Mouse (Mus musculus): ENCODE results near the gene Nde1.
"Not testable (repeated sequence)": the region's sequence is repeated elsewhere in the genome, so short reads cannot be mapped to it uniquely, and the experiment has no call there.

Gene Nde1

DNA sequence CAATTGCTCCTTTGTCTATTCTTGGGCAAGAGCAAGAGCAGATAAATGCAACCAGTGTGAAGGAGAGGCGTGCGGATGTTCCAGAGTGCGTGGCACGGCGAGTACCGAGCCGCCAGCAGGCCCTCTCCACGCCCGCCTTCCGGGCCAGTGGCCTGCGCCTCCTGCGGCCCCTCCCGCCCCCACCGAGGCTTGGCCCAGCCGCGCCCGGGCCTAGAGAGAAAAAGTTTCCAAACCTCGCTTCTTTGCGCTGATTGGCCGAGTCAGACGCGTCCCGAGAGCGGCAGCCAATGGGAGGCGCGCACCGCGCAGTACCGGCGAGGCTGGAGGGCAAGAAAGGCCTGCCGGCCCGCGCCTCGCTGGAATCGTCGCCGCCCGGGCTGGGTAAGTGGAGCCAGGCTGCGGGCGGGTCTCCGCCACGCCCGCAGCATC is at the start of gene Nde1, which contains the start of gene Marf1:
Gene Nde1 (plus strand): TSS at position 288 of the 429 bp plus-strand sequence.
Gene Marf1 (minus strand): TSS at position 364 of the 429 bp plus-strand sequence.
- DNase-seq (ENCODE audit: low read depth), result peak; percentile 82

- DNase-seq (ENCODE audit: low read depth), result no peak
Observed at GRCm38 (mm10) chr16:14117299-14117698, 45.8 kb upstream of the Nde1 start.

DNA sequence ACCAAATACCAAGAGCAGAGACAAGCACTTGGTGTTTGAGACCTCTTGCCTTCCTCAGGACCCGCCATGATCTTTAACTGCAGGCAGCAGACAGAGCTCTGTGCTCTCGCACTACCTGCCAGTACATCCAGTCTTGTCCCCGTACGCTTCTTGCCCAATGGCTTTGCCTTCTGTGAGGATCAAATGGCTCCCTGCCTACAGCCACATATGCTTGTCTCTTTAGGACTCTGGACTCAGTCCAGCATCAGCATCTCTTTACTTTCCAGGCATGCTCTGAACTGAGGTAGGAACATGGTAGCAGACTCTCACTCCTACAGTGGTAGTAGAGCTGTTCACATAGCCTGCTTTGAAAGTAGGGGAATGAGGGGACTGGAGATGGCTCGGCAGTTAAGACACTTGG is 42.1 kb upstream of the Nde1 start:
- no peak for DNase-seq (ENCODE audit: low read depth)

DNA sequence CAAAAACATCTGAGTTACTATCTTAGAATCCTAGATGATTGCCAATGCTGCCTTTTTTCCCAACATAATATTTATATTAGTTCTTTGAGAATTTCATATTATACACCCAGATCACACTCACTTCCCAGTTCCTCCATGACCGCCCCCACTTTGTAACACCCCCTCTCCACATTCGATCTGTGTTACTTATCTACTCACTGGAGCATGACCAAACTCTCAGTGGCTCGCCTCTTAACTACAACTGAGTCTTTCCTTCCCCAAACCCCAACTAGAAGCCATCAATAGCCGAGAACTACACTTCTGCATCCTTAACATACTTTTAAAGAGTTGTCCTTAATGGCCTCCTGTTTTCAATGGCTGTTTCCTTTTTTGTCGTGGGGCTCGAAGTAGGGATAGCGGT is 41.5 kb upstream of the Nde1 start:
- DNase-seq (ENCODE audit: low read depth), result no peak

GRCm38 (mm10) chr16:14122586-14122985 is 40.5 kb upstream of the Nde1 start:
- DNase-seq (ENCODE audit: low read depth), result no peak

DNA sequence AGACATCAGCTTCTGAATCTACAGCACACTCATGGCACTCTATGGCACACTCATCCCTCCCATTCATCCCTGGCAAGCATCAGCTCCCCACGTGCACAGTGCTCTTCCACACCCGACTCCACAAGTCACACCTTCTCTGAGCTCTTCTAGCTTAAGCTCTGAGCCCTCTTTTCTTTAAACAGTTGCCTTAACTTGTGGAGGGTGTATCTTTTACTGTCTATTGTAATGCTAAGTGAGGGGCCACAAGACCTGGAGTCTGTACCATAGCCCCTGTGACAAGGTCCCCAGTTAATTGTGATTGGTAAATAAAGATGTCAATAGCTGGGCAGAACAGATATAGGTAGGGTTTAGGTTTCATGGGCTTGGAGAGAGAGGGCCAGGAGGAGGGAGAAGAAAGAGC is 39.2 kb upstream of the Nde1 start:
- no peak for DNase-seq (ENCODE audit: low read depth)

GRCm38 (mm10) chr16:14124709-14125108 is 38.4 kb upstream of the Nde1 start:
- no peak for DNase-seq (ENCODE audit: low read depth)

- no peak for DNase-seq (ENCODE audit: low read depth)
Observed at GRCm38 (mm10) chr16:14125253-14125652, 37.8 kb upstream of the Nde1 start.

DNA sequence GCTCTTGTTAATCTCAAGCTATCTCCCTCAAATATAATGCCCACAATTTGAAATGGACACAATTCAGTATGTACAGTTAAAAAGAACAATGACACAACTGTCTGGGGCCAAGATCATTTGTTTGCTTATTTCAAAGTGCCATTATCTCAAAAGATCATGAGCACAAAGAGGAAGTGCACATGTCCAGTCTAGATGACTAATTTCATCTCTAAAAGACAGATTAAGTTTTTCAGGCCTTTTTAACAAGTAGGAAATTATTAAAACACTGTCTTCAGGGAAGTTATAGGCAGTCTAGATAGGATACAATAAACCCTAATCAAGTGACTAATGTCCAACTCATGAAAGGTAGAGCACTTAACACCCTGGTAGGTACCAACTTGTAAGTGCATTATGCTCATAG is 34.1 kb upstream of the Nde1 start:
- DNase-seq (ENCODE audit: low read depth), result no peak

DNA sequence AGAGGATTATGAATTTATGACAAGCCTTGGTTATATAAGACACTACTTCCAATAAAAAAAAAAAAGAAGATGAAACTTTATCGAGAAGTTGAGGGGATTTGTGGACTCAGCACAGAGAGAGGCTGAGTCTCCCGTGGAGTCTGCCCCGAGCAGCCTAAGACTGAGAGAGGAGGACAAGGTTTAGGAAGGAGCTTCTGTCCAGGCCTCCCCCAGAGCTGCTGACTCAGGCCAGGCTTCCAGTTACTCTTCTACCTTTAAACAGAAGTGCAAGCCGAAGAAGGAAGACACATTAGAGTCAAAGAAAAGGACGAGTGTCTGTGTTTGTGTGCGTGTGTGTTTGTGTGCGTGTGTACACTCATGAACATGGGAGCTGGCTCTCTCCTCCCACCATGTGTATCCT is 32.3 kb upstream of the Nde1 start:
- no peak for DNase-seq (ENCODE audit: low read depth)

DNA sequence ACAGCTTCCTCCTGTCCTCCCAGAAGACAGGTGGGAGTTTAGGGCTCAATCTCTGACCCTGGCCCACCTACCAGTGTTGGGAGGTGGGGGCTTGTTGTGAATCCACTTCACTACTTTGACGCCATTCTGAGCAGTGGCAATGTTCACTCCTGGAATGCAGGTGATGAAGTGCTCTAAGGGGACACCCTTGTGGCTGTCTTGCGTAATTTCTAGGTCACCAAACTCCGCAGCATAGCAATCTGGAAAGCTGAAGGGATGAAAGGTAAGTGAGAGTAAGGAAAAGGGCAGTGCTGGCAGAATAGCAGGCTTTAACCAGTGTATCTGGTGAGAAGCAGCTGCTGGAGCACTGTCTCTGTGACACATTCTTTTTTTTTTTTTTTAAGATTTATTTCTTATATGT is 31.7 kb upstream of the Nde1 start:
- DNase-seq (ENCODE audit: low read depth), result no peak

- DNase-seq (ENCODE audit: low read depth), result no peak
Observed at GRCm38 (mm10) chr16:14131838-14132237, 31.2 kb upstream of the Nde1 start.

DNA sequence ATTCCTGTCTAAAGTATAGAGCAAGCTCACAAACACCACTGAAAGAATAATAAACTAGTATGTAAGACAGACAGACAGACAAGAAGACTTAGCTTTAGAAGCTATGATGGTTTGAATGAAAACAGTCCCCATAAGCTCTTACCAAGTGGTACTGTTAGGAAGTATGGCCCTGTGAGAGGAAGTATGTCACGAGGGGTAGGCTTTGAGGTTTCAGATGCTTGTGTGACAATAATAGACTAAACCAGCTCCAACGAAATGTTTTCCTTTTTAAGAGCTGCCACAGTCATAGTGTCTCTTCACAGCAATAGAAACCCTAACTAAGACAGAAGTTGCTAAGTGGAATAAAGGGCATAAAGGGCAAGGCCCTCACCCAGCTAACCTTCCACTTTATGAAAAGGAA is 28.1 kb upstream of the Nde1 start:
- no peak for DNase-seq (ENCODE audit: low read depth)

GRCm38 (mm10) chr16:14137976-14138561 is 25.0 kb upstream of the Nde1 start:
- DNase-seq (ENCODE audit: low read depth), result no peak

DNA sequence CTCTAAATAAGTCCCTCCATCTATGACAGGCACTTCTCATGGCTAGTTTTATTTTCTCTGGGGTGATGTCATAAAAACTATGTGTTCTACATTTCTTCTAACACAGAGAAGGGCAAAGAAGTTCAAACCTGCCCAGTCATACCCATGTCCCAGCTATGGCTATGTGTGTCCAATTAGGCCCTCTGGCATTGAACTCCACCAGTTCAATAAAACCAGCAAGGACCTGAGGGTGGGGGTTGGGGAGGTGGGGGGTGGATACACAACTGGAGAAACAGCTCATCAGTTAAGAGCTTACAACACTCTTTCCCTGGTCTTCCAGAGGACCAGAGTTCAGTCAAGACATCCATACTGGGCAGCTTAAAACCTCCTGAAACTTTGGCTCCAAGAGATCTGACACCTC is 24.0 kb upstream of the Nde1 start:
- DNase-seq (ENCODE audit: low read depth), result no peak

- DNase-seq (ENCODE audit: low read depth), result no peak
Observed at GRCm38 (mm10) chr16:14143298-14143697, 19.8 kb upstream of the Nde1 start.

DNA sequence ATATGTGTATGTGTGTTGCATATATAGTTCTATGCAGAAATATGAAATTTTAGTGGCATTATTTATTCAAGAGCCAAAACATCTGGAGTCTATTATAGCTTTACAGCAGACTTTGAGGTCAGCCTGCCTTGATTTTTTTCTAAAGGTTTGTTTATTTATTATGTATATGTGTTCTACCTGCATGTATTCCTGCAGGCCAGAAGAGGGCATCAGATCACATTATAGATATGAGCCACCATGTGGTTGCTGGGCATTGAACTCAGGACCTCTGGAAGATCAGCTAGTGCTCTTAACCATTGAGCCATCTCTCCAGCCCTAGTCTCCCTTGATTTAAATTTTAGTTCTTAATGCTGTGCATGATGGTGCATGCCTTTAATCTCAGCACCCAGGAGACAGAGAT is 15.4 kb upstream of the Nde1 start:
- DNase-seq (ENCODE audit: low read depth), result no peak

GRCm38 (mm10) chr16:14151718-14152117 is 11.4 kb upstream of the Nde1 start:
- DNase-seq (ENCODE audit: low read depth), result no peak

DNA sequence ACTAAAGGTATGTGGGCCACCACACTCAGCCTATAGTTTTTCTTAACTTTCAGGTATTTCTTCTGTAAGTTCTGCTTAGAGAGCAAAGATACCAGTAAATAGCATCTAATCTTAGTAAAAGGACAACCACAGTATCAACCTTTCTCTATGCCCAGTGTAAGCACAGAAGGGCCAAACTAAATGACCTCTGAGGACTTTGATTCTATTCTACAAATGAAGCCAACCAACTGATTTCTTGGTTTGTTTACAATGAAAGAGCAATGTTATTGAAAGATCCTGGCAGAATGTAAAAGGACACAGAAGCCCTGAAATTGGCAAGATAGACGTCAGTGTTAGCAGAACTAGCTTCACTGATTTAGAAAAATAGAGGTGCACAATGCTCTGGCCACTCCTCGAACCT is 7.4 kb upstream of the Nde1 start:
- DNase-seq (ENCODE audit: low read depth), result not testable (repeated sequence)

GRCm38 (mm10) chr16:14156312-14156711 is 6.8 kb upstream of the Nde1 start:
- DNase-seq (ENCODE audit: low read depth), result no peak

GRCm38 (mm10) chr16:14158536-14158935 is 4.5 kb upstream of the Nde1 start:
- no peak for DNase-seq (ENCODE audit: low read depth)

GRCm38 (mm10) chr16:14158936-14159745 is 3.9 kb upstream of the Nde1 start:
- peak; percentile 96 for DNase-seq (ENCODE audit: low read depth)

DNA sequence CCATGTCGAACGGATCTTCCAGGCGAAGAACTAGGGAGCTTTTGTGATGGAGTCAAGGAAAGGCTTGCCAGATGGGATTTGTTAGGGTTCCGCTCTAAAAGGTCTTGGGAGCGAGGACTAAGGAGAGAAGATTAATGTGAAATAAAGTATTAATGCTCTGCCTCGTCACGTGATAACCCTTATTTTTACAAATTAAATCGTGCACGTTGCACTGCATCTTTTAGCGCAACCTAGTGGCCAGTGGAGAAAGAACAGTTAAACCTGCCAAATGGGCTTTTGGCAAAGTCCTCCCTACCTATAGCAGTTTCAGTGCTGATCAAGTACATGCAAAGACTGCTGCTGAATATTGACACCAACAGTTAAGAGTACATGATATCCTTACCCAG is 3.3 kb upstream of the Nde1 start:
- peak; percentile 65 for DNase-seq (ENCODE audit: low read depth)

- DNase-seq (ENCODE audit: low read depth), result no peak
Observed at GRCm38 (mm10) chr16:14160941-14161340, 2.1 kb upstream of the Nde1 start.

Data from fibroblast of lung, adult 2 months (primary cell).